Mouse (Mus musculus) limb, embryonic 14.5 days (tissue): ENCODE data around the gene Aaed1. TPM values are rescaled to one million over a fixed set of nuclear protein-coding genes. Genes with fewer than 3 reads are reported as not detected.

ENCODE experiments used
- ATAC-seq: fragments of 200-750 bp; cut with Nextera tagmentation; 2 replicates; pipeline ENCODE4 v1.8.0; 2017; ENCODE audit warnings: low read depth, moderate number of reproducible peaks, moderate TSS enrichment; ENCODE audit not compliant: low FRiP score
- DNase-seq: peaks from one replicate; pipeline ENCODE4 v3.0.0-alpha.2; 2015; ENCODE audit warnings: low spot score
- H3K27ac ChIP-seq: fragments of 300-500 bp; sonication (generic); replicated peaks from 2 replicates; pipeline ENCODE4 v1.5.1; 2014; ENCODE audit warnings: low read depth, mild to moderate bottlenecking, low read length, moderate library complexity, mixed read lengths
- H3K27me3 ChIP-seq: fragments of 300-500 bp; sonication (generic); 2 replicates; pipeline ENCODE4 v1.6.1; 2014; ENCODE audit warnings: low read length, mixed read lengths; ENCODE audit not compliant: control insufficient read depth, insufficient read depth
- H3K36me3 ChIP-seq: fragments of 300-500 bp; sonication (generic); 2 replicates; pipeline ENCODE4 v1.6.1; 2014; ENCODE audit warnings: mild to moderate bottlenecking, low read length, moderate library complexity, mixed read lengths; ENCODE audit not compliant: control insufficient read depth, insufficient read depth
- H3K4me1 ChIP-seq: fragments of 300-500 bp; sonication (generic); 2 replicates; pipeline ENCODE4 v1.6.1; 2014; ENCODE audit warnings: antibody characterized with exemption, low read length, mixed read lengths; ENCODE audit not compliant: control insufficient read depth, insufficient read depth
- H3K4me2 ChIP-seq: fragments of 300-500 bp; sonication (generic); replicated peaks from 2 replicates; pipeline ENCODE4 v1.6.1; 2014; ENCODE audit warnings: low read depth, mild to moderate bottlenecking, low read length, moderate library complexity; ENCODE audit not compliant: severe bottlenecking
- H3K4me3 ChIP-seq: fragments of 300-500 bp; sonication (generic); replicated peaks from 2 replicates; pipeline ENCODE4 v1.5.1; 2014; ENCODE audit warnings: low read length
- H3K9ac ChIP-seq: fragments of 300-500 bp; sonication (generic); 2 replicates; pipeline ENCODE4 v1.6.1; 2014; ENCODE audit warnings: mild to moderate bottlenecking, low read depth, low read length, moderate library complexity; ENCODE audit not compliant: severe bottlenecking
- H3K9me3 ChIP-seq: fragments of 300-500 bp; sonication (generic); 2 replicates; pipeline ENCODE4 v1.6.1; 2016; ENCODE audit warnings: low read length; ENCODE audit not compliant: control insufficient read depth
- POLR2A ChIP-seq: fragments of 200-500 bp; IDR thresholded peaks from 2 replicates; pipeline ENCODE4 v1.8.0; 2012; ENCODE audit warnings: inconsistent platforms, mild to moderate bottlenecking, moderate library complexity, borderline replicate concordance; ENCODE audit not compliant: insufficient read depth, insufficient read length; ENCODE audit errors: extremely low read depth
- WGBS: fragments of 180-500 bp; shearing (Covaris S2); extraction: QIAGEN DNeasy Blood & Tissue Kit; methylation state at CpG from one replicate; pipeline ENCODE4 v1.1.7; 2014; 5-methylcytosine and 5-hydroxymethylcytosine counted together
- polyA plus RNA-seq, 2 experiments: library from polyadenylated mRNA; depleted of rRNA in 1 of 2; stranded (reverse) in 1 of 2; unstranded in 1 of 2; fragments of >200 nt; fragmentation: Nextera tagmentation in 1 of 2; extraction: Ambion mirVana in 1 of 2; gene quantifications; 2 replicates each; pipeline versions ENCODE4 v1.2.1 to v1.2.3; 2012 to 2014

Aaed1 gene
- polyA plus RNA-seq, 2 experiments, result 19.8 to 31.9 TPM

- H3K27ac ChIP-seq, result no peak overlapping the region
- no peak for TF ChIP-seq POLR2A
- 0 out of 2 replicates have a peak, but pooled peaks cover 2% of the 10 kb centered on the region for H3K36me3 ChIP-seq
- DNase-seq, result no peak
- no peaks in the 10 kb centered on the region for H3K9me3 ChIP-seq
- no peaks in the 10 kb centered on the region for H3K27me3 ChIP-seq
- H3K4me3 ChIP-seq, result no peak overlapping the region
- no peaks in the 10 kb centered on the region for H3K4me1 ChIP-seq
- no peak for ATAC-seq
- no peak overlapping the region for H3K4me2 ChIP-seq
- no peak overlapping the region for H3K9ac ChIP-seq
- WGBS, result 75% methylated on average over 5 of the region's 5 CpGs
Observed at GRCm38 (mm10) chr13:64357389-64357788, 44.9 kb upstream of the Aaed1 start.

- no peak for TF ChIP-seq POLR2A
- no peaks in the 10 kb centered on the region for H3K36me3 ChIP-seq
- no peak for DNase-seq
- H3K9ac ChIP-seq, result no peak overlapping the region
- H3K4me3 ChIP-seq, result no peak overlapping the region
- H3K4me2 ChIP-seq, result no peak overlapping the region
- no peaks in the 10 kb centered on the region for H3K9me3 ChIP-seq
- no peak for ATAC-seq
- no peaks in the 10 kb centered on the region for H3K4me1 ChIP-seq
- H3K27me3 ChIP-seq, result no peaks in the 10 kb centered on the region
- H3K27ac ChIP-seq, result no peak overlapping the region
- 77% methylated on average over 2 of the region's 2 CpGs for WGBS
Observed at GRCm38 (mm10) chr13:64349474-64349873, 37.0 kb upstream of the Aaed1 start.

- Histone ChIP-seq H3K4me3 (peak overlapping the region; percentile 42), H3K36me3 (no peaks in the 10 kb centered on the region), H3K4me1 (no peaks in the 10 kb centered on the region), H3K27ac (no peak overlapping the region), H3K4me2 (peak overlapping the region; percentile 69), H3K9ac (peak overlapping the region; percentile 61), H3K27me3 (no peaks in the 10 kb centered on the region), H3K9me3 (no peaks in the 10 kb centered on the region)
- ATAC-seq (no peak; the same call in 1 of the 2 replicates), DNase-seq (no peak)
- TF ChIP-seq POLR2A, result no peak
- 5% methylated on average over 9 of the region's 9 CpGs for WGBS
Observed at GRCm38 (mm10) chr13:64344082-64344501, 31.6 kb upstream of the Aaed1 start.

GRCm38 (mm10) chr13:64343598-64343997, 31.1 kb upstream of the Aaed1 start:
- Histone ChIP-seq H3K9me3 (no peaks in the 10 kb centered on the region), H3K27ac (no peak overlapping the region), H3K36me3 (no peaks in the 10 kb centered on the region), H3K4me1 (no peaks in the 10 kb centered on the region), H3K9ac (peak overlapping the region; percentile 61), H3K4me3 (peak overlapping the region; percentile 42), H3K4me2 (peak overlapping the region; percentile 69), H3K27me3 (no peaks in the 10 kb centered on the region)
- TF ChIP-seq POLR2A, result no peak
- DNase-seq, result no peak
- no peak for ATAC-seq
- WGBS, result 22% methylated on average over 10 of the region's 10 CpGs

GRCm38 (mm10) chr13:64335546-64336132, 23.1 kb upstream of the Aaed1 start:
- H3K27me3 ChIP-seq, result no peaks in the 10 kb centered on the region
- ATAC-seq, result no peak
- no peak for TF ChIP-seq POLR2A
- no peaks in the 10 kb centered on the region for H3K9me3 ChIP-seq
- no peaks in the 10 kb centered on the region for H3K36me3 ChIP-seq
- no peaks in the 10 kb centered on the region for H3K4me1 ChIP-seq
- no peak overlapping the region for H3K4me3 ChIP-seq
- H3K9ac ChIP-seq, result no peak overlapping the region
- no peak for DNase-seq
- H3K27ac ChIP-seq, result no peak overlapping the region
- no peak overlapping the region for H3K4me2 ChIP-seq
- 42% methylated on average over 4 of the region's 4 CpGs for WGBS
